Mouse (Mus musculus): ENCODE results near the gene Cldn2. TPM values are rescaled to one million over a fixed set of nuclear protein-coding genes. Genes with fewer than 3 reads are reported as not detected.

The Cldn2 gene
- total and polyA plus RNA-seq, 2 experiments: 22.4 to 59.2 TPM

DNA sequence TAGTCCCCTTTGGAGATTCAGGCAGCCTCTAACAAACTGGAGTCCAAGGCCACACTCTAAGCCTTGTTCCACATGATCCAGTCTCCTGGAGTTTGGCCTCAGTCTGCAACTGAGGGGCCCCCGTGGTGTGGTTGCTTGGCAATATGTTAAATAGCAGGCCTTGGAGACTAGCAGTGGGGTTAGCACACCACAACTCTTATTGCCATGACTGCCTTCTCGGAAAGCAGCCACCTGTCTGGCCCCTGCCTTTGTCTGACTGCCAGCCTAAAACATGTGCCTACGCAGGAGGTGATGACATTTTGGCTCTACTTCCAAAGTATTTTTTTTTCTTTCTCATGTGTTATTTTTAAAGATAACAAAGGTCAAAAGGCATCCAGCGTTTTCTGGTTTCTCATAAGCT lies 7.5 kb downstream of the Cldn2 start:
- Histone ChIP-seq H3K27ac (replicated peaks; ENCODE audit: insufficient read depth, low read depth, low read length) (peak overlapping the region; percentile 86), H3K79me2 (ENCODE audit: control insufficient read depth, insufficient read depth, low read length) (peaks cover 3% of the 10 kb centered on the region; the same call in 1 of the 2 replicates), H3K27me3 (ENCODE audit: control insufficient read depth, insufficient read depth, low read length) (no peaks in the 10 kb centered on the region), H3K4me3 (ENCODE audit: insufficient read depth, low read depth, low read length) (no peak overlapping the region), H3K9ac (ENCODE audit: low read depth, low read length) (no peak overlapping the region; the same call in 1 of the 2 replicates), H3K4me1 (ENCODE audit: control insufficient read depth, insufficient read depth, low read length) (peaks cover 8% of the 10 kb centered on the region; the same call in 1 of the 2 replicates), H3K36me3 (ENCODE audit: control insufficient read depth, insufficient read depth, low read length) (no peaks in the 10 kb centered on the region; the same call in 1 of the 2 replicates)
- TF ChIP-seq CTCF (IDR thresholded peaks at IDR 0.05; ENCODE audit: low read depth, low read length): no peak
- WGBS: 19% methylated on average over 4 of the region's 4 CpGs
- DNase-seq (ENCODE audit: extremely low read depth, low read depth, low spot score): peak; percentile 89

GRCm38 (mm10) chrX:139808501-139808900 lies 7.9 kb downstream of the Cldn2 start:
- TF ChIP-seq POLR2A (IDR thresholded peaks at IDR 0.05; ENCODE audit: extremely low read depth, insufficient read depth, low read length) (no peak), CTCF (IDR thresholded peaks at IDR 0.05; ENCODE audit: low read depth, low read length) (no peak)
- Histone ChIP-seq H3K4me1 (ENCODE audit: control insufficient read depth, insufficient read depth, low read length) (peaks cover 8% of the 10 kb centered on the region; the same call in 1 of the 2 replicates), H3K4me3 (ENCODE audit: insufficient read depth, low read depth, low read length) (peak overlapping the region; percentile 50), H3K9ac (ENCODE audit: low read depth, low read length) (peak overlapping the region; percentile 72), H3K36me3 (ENCODE audit: control insufficient read depth, insufficient read depth, low read length) (no peaks in the 10 kb centered on the region; the same call in 1 of the 2 replicates), H3K27ac (replicated peaks; ENCODE audit: insufficient read depth, low read depth, low read length) (peak overlapping the region; percentile 83), H3K27me3 (ENCODE audit: control insufficient read depth, insufficient read depth, low read length) (no peaks in the 10 kb centered on the region), H3K79me2 (ENCODE audit: control insufficient read depth, insufficient read depth, low read length) (peaks cover 3% of the 10 kb centered on the region; the same call in 1 of the 2 replicates)
- DNase-seq (ENCODE audit: extremely low read depth, low read depth, low spot score): no peak
- WGBS: 35% methylated on average over 10 of the region's 10 CpGs

- peaks cover 3% of the 10 kb centered on the region; the same call in 1 of the 2 replicates for H3K4me1 ChIP-seq (ENCODE audit: control insufficient read depth, insufficient read depth, low read length)
- no peak for TF ChIP-seq POLR2A (IDR thresholded peaks at IDR 0.05; ENCODE audit: extremely low read depth, insufficient read depth, low read length)
- no peak for TF ChIP-seq CTCF (IDR thresholded peaks at IDR 0.05; ENCODE audit: low read depth, low read length)
- peaks cover 3% of the 10 kb centered on the region; the same call in 1 of the 2 replicates for H3K79me2 ChIP-seq (ENCODE audit: control insufficient read depth, insufficient read depth, low read length)
- no peaks in the 10 kb centered on the region; the same call in 1 of the 2 replicates for H3K36me3 ChIP-seq (ENCODE audit: control insufficient read depth, insufficient read depth, low read length)
- no peak for DNase-seq (ENCODE audit: extremely low read depth, low read depth, low spot score)
- H3K27me3 ChIP-seq (ENCODE audit: control insufficient read depth, insufficient read depth, low read length): no peaks in the 10 kb centered on the region
- H3K4me3 ChIP-seq (ENCODE audit: insufficient read depth, low read depth, low read length): no peak overlapping the region
- WGBS: 60% methylated on average over 3 of the region's 3 CpGs
- H3K27ac ChIP-seq (replicated peaks; ENCODE audit: insufficient read depth, low read depth, low read length): no peak overlapping the region
- H3K9ac ChIP-seq (ENCODE audit: low read depth, low read length): no peak overlapping the region
These were observed 12.1 kb downstream of the Cldn2 start for GRCm38 (mm10) chrX:139812636-139813298.

DNA sequence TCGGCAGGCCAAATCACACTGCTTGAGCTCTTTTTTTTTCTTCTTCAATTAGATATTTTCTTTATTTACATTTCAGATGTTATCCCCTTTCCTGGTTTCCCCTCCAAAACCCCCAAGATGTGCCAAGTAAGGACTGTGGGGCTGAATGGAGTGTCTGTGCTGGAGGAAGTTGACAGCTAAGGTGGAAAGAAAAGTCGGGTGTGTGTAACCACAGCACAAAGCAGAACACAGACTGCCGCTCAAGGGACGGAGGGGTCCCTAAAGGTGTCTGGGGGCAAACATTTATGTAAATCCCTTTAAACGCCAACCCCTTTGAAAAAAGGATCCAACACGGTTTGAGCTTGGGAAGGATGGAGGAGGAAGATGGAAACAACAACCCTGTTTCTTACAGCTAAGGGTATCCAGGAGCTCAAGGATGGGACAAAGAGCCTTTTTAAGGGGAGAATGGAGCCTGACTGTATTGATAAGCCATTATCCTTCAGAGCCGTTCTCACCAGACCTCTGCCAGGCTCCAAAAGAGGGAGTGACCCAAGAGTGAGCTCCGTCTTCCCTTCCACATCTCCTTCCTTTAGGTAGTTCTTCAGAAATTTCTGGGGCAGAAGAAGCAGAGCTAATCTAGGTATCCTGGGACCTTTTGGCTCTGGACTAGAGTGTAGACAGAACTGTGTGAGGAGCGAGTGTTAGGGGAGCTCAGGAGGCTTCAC lies 12.8 kb downstream of the Cldn2 start:
- WGBS: 82% methylated on average over 9 of the region's 9 CpGs
- no peak overlapping the region for H3K27ac ChIP-seq (replicated peaks; ENCODE audit: insufficient read depth, low read depth, low read length)
- no peak overlapping the region for H3K4me3 ChIP-seq (ENCODE audit: insufficient read depth, low read depth, low read length)
- TF ChIP-seq POLR2A (IDR thresholded peaks at IDR 0.05; ENCODE audit: extremely low read depth, insufficient read depth, low read length): no peak
- TF ChIP-seq CTCF (IDR thresholded peaks at IDR 0.05; ENCODE audit: low read depth, low read length): no peak
- no peak for DNase-seq (ENCODE audit: extremely low read depth, low read depth, low spot score)
- H3K79me2 ChIP-seq (ENCODE audit: control insufficient read depth, insufficient read depth, low read length): peaks cover 3% of the 10 kb centered on the region; the same call in 1 of the 2 replicates
- H3K9ac ChIP-seq (ENCODE audit: low read depth, low read length): no peak overlapping the region
- H3K36me3 ChIP-seq (ENCODE audit: control insufficient read depth, insufficient read depth, low read length): no peaks in the 10 kb centered on the region; the same call in 1 of the 2 replicates
- H3K27me3 ChIP-seq (ENCODE audit: control insufficient read depth, insufficient read depth, low read length): no peaks in the 10 kb centered on the region
- H3K4me1 ChIP-seq (ENCODE audit: control insufficient read depth, insufficient read depth, low read length): 0 out of 2 replicates have a peak, but pooled peaks cover 3% of the 10 kb centered on the region

DNA sequence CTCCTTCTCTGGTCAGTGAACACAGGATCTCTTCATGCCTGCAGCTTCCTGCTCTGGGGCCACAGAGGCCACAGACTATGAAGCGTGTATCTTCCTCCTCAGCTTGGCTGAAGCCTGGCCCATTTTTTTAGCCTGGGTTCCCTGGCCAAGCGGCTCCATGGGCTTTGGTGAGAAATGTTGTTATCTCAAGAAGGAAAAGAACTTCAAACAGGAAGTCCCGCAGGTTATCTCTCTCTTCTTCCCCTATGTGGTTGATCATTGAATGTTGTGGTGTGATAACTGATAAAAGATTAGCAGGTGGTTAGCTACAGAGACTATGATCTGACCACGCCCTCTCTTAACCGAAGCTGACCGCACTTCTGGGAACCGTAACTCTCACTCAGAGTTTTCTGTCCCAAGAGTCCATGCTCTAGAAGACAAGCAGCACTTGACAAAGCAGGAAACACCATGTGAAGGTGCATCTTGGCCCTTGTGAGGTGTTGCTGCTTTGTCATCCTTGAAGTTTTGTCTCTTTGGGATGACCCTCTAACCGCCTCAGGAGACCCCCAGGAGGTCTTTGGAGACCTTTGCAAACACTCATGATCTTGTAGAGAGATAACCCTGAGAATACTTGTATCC lies 13.5 kb downstream of the Cldn2 start:
- Histone ChIP-seq H3K4me3 (ENCODE audit: insufficient read depth, low read depth, low read length) (no peak overlapping the region), H3K27ac (replicated peaks; ENCODE audit: insufficient read depth, low read depth, low read length) (no peak overlapping the region), H3K27me3 (ENCODE audit: control insufficient read depth, insufficient read depth, low read length) (no peaks in the 10 kb centered on the region), H3K79me2 (ENCODE audit: control insufficient read depth, insufficient read depth, low read length) (peaks cover 3% of the 10 kb centered on the region; the same call in 1 of the 2 replicates), H3K4me1 (ENCODE audit: control insufficient read depth, insufficient read depth, low read length) (0 out of 2 replicates have a peak, but pooled peaks cover 3% of the 10 kb centered on the region), H3K36me3 (ENCODE audit: control insufficient read depth, insufficient read depth, low read length) (no peaks in the 10 kb centered on the region; the same call in 1 of the 2 replicates), H3K9ac (ENCODE audit: low read depth, low read length) (no peak overlapping the region)
- DNase-seq (ENCODE audit: extremely low read depth, low read depth, low spot score): no peak
- WGBS: 58% methylated on average over 8 of the region's 8 CpGs
- TF ChIP-seq POLR2A (IDR thresholded peaks at IDR 0.05; ENCODE audit: extremely low read depth, insufficient read depth, low read length) (no peak), CTCF (IDR thresholded peaks at IDR 0.05; ENCODE audit: low read depth, low read length) (no peak)
